Mouse (Mus musculus) layer of hippocampus, postnatal 14 days (tissue): ENCODE measurements around the gene Tnk2. TPM values are rescaled to one million over a fixed set of nuclear protein-coding genes. Genes with fewer than 3 reads are reported as not detected.
"Not testable (repeated sequence)": the region's sequence is repeated elsewhere in the genome, so short reads cannot be mapped to it uniquely, and the experiment has no call there.

Source experiments
- DNase-seq, 2 experiments: peaks; one replicate each; pipeline ENCODE4 v3.0.0; 2021 to 2022; ENCODE audit warnings: low spot score in 2 of 2, mixed read lengths in 1 of 2
- total RNA-seq, 2 experiments: library from RNA; stranded (reverse); gene quantifications; 2 replicates each; pipeline ENCODE4 v1.2.3; 2021

Gene Tnk2
- total RNA-seq, 2 experiments from 2014 or later: 120 to 124 TPM

- no peak for DNase-seq
Measured at GRCm38 (mm10) chr16:32635314-32635713, 8.4 kb upstream of the Tnk2 start.

- no peak for DNase-seq
Measured at GRCm38 (mm10) chr16:32636331-32636730, 7.3 kb upstream of the Tnk2 start.

- no peak for DNase-seq
Measured at GRCm38 (mm10) chr16:32636871-32637521, 6.7 kb upstream of the Tnk2 start.

- peak; percentile 76 to 84 for DNase-seq
Measured at GRCm38 (mm10) chr16:32638476-32638875, 5.2 kb upstream of the Tnk2 start.

- no peak for DNase-seq
Measured at GRCm38 (mm10) chr16:32640096-32640495, 3.6 kb upstream of the Tnk2 start.

GRCm38 (mm10) chr16:32640683-32641082 is 3.0 kb upstream of the Tnk2 start:
- DNase-seq: not testable (repeated sequence)

- no peak for DNase-seq
Measured at GRCm38 (mm10) chr16:32641440-32642219, 2.0 kb upstream of the Tnk2 start.

GRCm38 (mm10) chr16:32642280-32642679 is 1.4 kb upstream of the Tnk2 start:
- DNase-seq: no peak

- DNase-seq: peak in 1 of 2 experiments; percentile 53
Measured at GRCm38 (mm10) chr16:32644069-32644800, 561 bp downstream of the Tnk2 start.

- DNase-seq: no peak
Measured at GRCm38 (mm10) chr16:32644801-32645170, 1.1 kb downstream of the Tnk2 start.

- DNase-seq: no peak
Measured at GRCm38 (mm10) chr16:32645361-32645914, 1.8 kb downstream of the Tnk2 start.

- no peak for DNase-seq
Measured at GRCm38 (mm10) chr16:32646014-32646413, 2.3 kb downstream of the Tnk2 start.

- no peak for DNase-seq
Measured at GRCm38 (mm10) chr16:32647712-32648111, 4.0 kb downstream of the Tnk2 start.

- DNase-seq: no peak
Measured at GRCm38 (mm10) chr16:32650461-32650860, 6.8 kb downstream of the Tnk2 start.

GRCm38 (mm10) chr16:32650974-32651618 is 7.4 kb downstream of the Tnk2 start:
- DNase-seq: no peak

GRCm38 (mm10) chr16:32654071-32654733 is 10.5 kb downstream of the Tnk2 start:
- no peak for DNase-seq

GRCm38 (mm10) chr16:32655534-32655933 is 11.9 kb downstream of the Tnk2 start:
- DNase-seq: no peak

- no peak for DNase-seq
Measured at GRCm38 (mm10) chr16:32656321-32656720, 12.6 kb downstream of the Tnk2 start.

- DNase-seq: no peak
Measured at GRCm38 (mm10) chr16:32656794-32657193, 13.1 kb downstream of the Tnk2 start.

- DNase-seq: no peak
Measured at GRCm38 (mm10) chr16:32657498-32658250, 14.0 kb downstream of the Tnk2 start.
